Mouse (Mus musculus) stomach, embryonic 16.5 days (tissue): ENCODE measurements around the gene Morc2a. TPM values are rescaled to one million over a fixed set of nuclear protein-coding genes. Genes with fewer than 3 reads are reported as not detected.
"Not testable (repeated sequence)": the region's sequence is repeated elsewhere in the genome, so short reads cannot be mapped to it uniquely, and the experiment has no call there.

Experiments used
- ATAC-seq: fragments of 200-750 bp; cut with Nextera tagmentation; 2 replicates; pipeline ENCODE4 v1.8.0; 2017; ENCODE audit warnings: moderate number of reproducible peaks, moderate TSS enrichment; ENCODE audit not compliant: insufficient read depth, low FRiP score
- H3K27ac ChIP-seq: fragments of 300-500 bp; sonication (generic); 2 replicates; pipeline ENCODE4 v1.5.1; 2014; ENCODE audit warnings: low read length
- H3K27me3 ChIP-seq: fragments of 300-500 bp; sonication (generic); 2 replicates; pipeline ENCODE4 v1.6.1; 2014; ENCODE audit warnings: low read length, control low read depth, mixed read lengths; ENCODE audit not compliant: control insufficient read depth, insufficient read depth
- H3K36me3 ChIP-seq: fragments of 300-500 bp; sonication (generic); 2 replicates; pipeline ENCODE4 v1.6.1; 2014; ENCODE audit warnings: low read length; ENCODE audit not compliant: control insufficient read depth, insufficient read depth
- H3K4me1 ChIP-seq: fragments of 300-500 bp; sonication (generic); 2 replicates; pipeline ENCODE4 v1.6.1; 2014; ENCODE audit warnings: low read length, control low read depth, mixed read lengths; ENCODE audit not compliant: control insufficient read depth, insufficient read depth
- H3K4me2 ChIP-seq: fragments of 300-500 bp; sonication (generic); 2 replicates; pipeline ENCODE4 v1.6.1; 2014; ENCODE audit warnings: low read depth, low read length, mixed read lengths
- H3K4me3 ChIP-seq: fragments of 300-500 bp; sonication (generic); replicated peaks from 2 replicates; pipeline ENCODE4 v1.5.1; 2014; ENCODE audit warnings: mild to moderate bottlenecking, low read length
- H3K9ac ChIP-seq: fragments of 300-500 bp; sonication (generic); 2 replicates; pipeline ENCODE4 v1.6.1; 2014; ENCODE audit warnings: low read length
- H3K9me3 ChIP-seq: fragments of 300-500 bp; sonication (generic); replicated peaks from 2 replicates; pipeline ENCODE4 v1.6.1; 2016; ENCODE audit warnings: low read length, control low read depth; ENCODE audit not compliant: control insufficient read depth
- WGBS: fragments of 180-500 bp; shearing (Covaris S2); extraction: QIAGEN DNeasy Blood & Tissue Kit; methylation state at CpG from one replicate; pipeline ENCODE4 v1.1.7; 2014; 5-methylcytosine and 5-hydroxymethylcytosine counted together
- polyA plus RNA-seq: library from polyadenylated mRNA; unstranded; fragments of >200 nt; fragmentation: Nextera tagmentation; extraction: Ambion mirVana; gene quantifications from 2 replicates; pipeline ENCODE4 v1.2.1, GENCODE M21; 2015

The Morc2a gene
- polyA plus RNA-seq = 23.4 and 25.4 TPM in 2 replicates

DNA sequence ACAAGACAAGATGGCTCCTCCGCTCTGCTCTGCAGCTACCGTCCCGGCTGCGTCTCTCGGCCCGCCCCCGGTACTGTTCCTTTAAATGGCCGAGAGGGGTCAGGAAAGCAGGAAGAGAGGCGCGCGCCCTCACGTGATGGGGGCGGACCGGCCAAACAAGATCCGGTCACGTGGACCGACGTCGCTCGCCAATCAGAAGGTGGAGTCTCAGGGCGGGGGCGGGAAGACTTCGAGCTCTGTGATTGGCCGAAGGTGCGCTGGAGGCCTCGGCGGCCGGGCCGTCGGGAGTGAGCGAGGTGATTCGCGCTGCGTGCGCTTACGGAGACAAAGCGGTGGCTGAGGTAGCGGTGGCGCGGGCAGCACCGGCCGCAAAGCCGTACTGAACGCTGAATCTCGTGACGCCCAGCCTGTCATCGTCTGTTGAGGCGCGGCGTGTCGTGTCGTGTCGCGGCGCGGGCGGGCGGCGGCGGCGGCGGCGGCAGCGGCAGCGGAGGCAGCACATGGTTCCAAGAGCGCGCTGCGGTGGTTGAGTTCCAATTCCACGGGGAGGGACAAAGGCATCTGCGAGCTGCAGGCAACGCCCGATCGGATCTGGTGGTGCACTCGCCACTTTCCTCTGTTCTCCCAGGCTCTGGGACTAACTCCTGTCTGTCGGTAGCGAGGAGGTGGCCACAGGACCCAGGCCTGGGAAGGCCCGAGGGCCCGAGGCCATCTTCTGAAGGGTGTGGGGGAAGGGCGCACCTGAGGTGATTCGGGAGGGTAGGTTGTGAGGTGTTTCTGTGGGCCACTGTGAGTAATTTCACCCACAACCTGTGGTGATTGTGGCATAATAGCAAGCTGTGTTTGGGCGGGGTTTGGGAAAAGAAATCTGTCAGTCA, at the start of gene Morc2a:
Gene Morc2a (plus strand): TSS at position 228 of the 878 bp plus-strand sequence.
- H3K4me2 ChIP-seq = peak within 1 kb of the TSS; percentile 85
- no peaks in the 10 kb centered on the region for H3K27me3 ChIP-seq
- H3K27ac ChIP-seq = peak within 1 kb of the TSS; percentile 93
- peak within 1 kb of the TSS; percentile 89 for H3K4me3 ChIP-seq
- peak within 1 kb of the TSS; percentile 93 for H3K9ac ChIP-seq
- peaks cover 31% of the 10 kb centered on the region for H3K36me3 ChIP-seq
- peaks cover 9% of the 10 kb centered on the region; the same call in 1 of the 2 replicates for H3K4me1 ChIP-seq
- WGBS = under 1% methylated on average over 80 of the region's 81 CpGs
- peak; percentile 98 for ATAC-seq
- peaks cover 19% of the 10 kb centered on the region for H3K9me3 ChIP-seq

DNA sequence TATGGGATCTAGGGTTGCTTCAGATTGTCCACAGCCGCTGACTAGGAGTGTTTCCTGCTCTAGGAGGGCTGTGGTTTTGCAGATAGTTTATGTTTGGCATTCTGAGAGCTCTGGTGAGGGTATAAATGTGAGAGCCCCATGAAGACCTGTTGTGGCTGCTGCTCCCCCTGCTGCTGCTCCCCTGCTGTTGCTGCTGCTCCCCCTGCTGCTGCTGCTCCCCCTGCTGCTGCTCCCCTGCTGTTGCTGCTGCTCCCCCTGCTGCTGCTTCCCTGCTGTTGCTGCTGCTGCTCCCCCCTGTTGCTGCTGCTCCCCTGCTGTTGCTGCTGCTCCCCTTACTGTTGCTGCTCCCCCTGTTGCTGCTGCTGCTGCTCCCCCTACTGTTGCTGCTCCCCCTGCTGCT, 47.0 kb upstream of the Morc2a start:
- 36% methylated on average over 1 of the region's 1 CpGs for WGBS
- H3K9me3 ChIP-seq, H3K27ac ChIP-seq, H3K9ac ChIP-seq, H3K4me1 ChIP-seq, H3K36me3 ChIP-seq, ATAC-seq, H3K27me3 ChIP-seq, H3K4me3 ChIP-seq, H3K4me2 ChIP-seq: not testable (repeated sequence)

DNA sequence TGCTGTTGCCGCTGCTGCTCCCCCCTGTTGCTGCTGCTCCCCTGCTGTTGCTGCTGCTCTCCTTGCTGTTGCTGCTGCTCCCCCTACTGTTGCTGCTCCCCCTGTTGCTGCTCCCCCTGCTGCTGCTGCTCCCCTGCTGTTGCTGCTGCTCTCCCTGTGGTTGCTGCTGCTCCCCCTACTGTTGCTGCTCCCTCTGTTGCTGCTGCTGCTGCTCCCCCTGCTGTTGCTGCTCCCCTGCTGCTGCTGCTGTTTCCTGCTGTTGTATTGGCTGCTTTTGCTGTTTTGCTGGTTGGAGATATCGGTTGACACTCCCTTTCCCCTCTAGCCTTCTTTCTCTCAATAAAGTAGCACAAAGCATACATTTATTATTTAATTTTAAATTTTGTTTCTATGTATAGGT, 46.3 kb upstream of the Morc2a start:
- H3K36me3 ChIP-seq, H3K4me2 ChIP-seq, H3K9me3 ChIP-seq, H3K4me1 ChIP-seq, ATAC-seq, H3K27me3 ChIP-seq, H3K27ac ChIP-seq, H3K9ac ChIP-seq, H3K4me3 ChIP-seq: not testable (repeated sequence)
- 60% methylated on average over 2 of the region's 2 CpGs for WGBS

DNA sequence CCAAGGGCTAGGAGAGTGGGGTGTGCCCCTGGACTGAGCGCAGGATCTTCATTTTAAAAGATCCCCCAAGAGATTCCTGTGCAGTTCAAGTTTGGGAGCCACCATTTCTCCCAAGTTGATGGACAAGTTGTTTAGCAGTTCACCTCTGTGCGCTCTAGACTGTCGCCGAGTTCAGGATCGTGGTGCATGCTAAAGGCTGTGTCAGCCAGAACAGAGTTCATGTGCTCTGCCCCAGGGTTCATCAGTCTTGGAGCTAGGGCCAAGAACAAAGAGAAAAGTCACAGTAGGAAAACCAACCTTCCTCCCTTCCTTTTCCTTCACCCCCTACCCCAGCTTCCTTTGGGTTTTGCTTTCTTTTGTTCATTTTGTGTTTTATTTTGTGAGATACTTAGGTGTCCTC, 42.5 kb upstream of the Morc2a start:
- no peaks in the 10 kb centered on the region for H3K36me3 ChIP-seq
- no peaks in the 10 kb centered on the region for H3K4me1 ChIP-seq
- H3K9me3 ChIP-seq = no peaks in the 10 kb centered on the region
- no peak overlapping the region for H3K27ac ChIP-seq
- 73% methylated on average over 5 of the region's 5 CpGs for WGBS
- no peak overlapping the region for H3K9ac ChIP-seq
- H3K4me3 ChIP-seq = no peak overlapping the region
- no peaks in the 10 kb centered on the region for H3K27me3 ChIP-seq
- ATAC-seq = no peak
- H3K4me2 ChIP-seq = no peak overlapping the region

DNA sequence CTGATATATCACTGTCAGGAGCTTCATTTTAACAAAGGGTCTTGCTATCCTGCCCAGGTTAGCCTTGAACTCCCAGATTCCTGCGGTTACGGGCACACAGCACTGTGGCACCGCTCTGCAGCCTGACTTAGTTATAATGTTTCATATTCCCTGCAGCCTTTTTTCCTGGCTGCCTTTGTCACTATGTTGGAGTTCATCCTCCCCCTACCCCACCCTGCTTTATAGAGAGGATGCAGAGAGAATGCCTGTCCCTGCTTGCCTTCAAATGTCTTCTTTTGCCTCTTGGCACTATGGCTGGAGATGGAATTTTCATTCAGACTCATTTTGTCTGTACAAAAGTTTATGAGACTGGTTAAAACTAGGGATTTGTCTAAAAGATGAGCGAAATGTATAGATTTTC, 33.4 kb upstream of the Morc2a start:
- Histone ChIP-seq H3K9me3 (no peaks in the 10 kb centered on the region), H3K4me2 (no peak overlapping the region), H3K9ac (no peak overlapping the region), H3K27me3 (no peaks in the 10 kb centered on the region), H3K4me1 (no peaks in the 10 kb centered on the region), H3K27ac (no peak overlapping the region), H3K4me3 (no peak overlapping the region), H3K36me3 (no peaks in the 10 kb centered on the region)
- ATAC-seq = no peak
- 90% methylated on average over 4 of the region's 4 CpGs for WGBS

DNA sequence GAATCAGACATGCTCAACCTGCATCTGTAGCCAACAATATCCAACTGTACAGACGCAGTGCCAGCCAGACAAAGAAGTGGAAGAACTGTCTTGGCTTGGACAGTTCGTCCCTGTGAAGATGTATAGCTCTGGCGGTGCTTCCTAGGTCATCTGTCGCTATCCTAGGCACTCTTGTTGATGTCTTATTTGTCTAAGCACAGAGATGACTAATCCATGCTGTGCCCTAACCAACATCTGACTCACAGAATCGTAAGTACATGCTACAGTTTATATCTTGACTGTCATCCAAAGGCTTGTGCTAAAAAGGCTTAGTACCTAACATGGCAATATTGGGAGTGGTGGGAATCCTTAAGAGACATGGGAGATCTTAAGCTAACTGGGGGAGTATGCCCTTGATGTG, 26.2 kb upstream of the Morc2a start:
- Histone ChIP-seq H3K27me3 (no peaks in the 10 kb centered on the region), H3K27ac (no peak overlapping the region), H3K4me1 (no peaks in the 10 kb centered on the region), H3K4me3 (no peak overlapping the region), H3K9ac (no peak overlapping the region), H3K36me3 (no peaks in the 10 kb centered on the region), H3K4me2 (no peak overlapping the region), H3K9me3 (0 out of 2 replicates have a peak, but pooled peaks cover 11% of the 10 kb centered on the region)
- WGBS = 69% methylated on average over 5 of the region's 5 CpGs
- ATAC-seq = no peak

DNA sequence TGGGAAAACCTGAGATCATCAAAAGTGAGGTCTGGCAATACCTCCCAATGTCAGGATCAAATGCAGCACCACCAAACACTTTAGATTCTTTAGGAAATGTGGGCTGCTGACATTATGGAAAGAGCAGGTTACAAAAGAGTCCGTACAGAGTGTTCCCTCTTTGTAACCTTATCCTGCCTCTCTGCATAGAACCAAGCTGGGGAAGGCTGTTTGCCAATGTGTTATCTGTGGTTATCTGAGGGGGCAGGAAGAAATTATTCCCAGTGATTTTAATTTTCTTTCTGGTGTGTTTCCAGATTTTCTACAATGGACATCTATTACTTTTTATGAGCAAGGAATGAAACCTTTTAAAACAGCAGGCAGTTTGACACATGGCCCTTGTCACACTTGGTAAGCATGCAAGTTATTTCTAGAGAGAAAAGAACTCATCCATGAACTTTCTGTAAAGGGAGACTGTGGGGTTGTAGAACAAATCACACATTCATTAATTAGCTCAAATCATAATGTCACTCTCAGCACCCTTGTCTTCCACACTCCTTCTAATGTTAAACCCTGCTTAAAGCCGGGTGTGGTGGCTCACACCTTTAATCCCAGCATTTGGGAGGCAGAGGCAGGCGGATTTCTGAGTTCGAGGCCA, 24.5 kb upstream of the Morc2a start:
- no peak for ATAC-seq
- Histone ChIP-seq H3K4me2 (no peak overlapping the region), H3K36me3 (no peaks in the 10 kb centered on the region), H3K4me3 (no peak overlapping the region), H3K9ac (no peak overlapping the region), H3K27me3 (no peaks in the 10 kb centered on the region), H3K9me3 (0 out of 2 replicates have a peak, but pooled peaks cover 14% of the 10 kb centered on the region), H3K27ac (no peak overlapping the region), H3K4me1 (peaks cover 7% of the 10 kb centered on the region; the same call in 1 of the 2 replicates)
- 84% methylated on average over 4 of the region's 4 CpGs for WGBS

DNA sequence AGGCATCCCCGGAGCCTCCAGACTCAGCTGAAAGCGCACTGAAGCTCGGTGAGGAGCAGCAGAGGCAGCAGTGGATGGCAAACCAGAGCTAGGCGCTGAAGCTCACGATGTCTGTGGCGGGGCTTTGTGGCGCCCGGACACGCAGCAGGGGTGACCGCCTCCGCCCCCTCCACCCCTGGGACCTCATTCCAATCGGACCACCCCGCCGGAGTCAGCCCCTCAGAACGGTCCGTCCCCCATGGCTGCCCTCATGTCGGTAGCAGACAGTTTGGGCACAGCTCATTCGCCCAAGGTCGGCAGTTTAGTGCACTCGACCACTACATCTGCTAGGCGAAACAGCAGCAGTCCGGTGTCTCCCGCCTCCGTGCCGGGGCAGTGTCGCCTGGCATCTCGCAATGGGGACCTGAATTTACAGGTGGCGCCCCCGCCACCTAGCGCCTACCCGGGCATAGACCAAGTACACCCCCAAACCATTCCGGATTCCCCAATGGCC, 19.9 kb upstream of the Morc2a start:
- 2% methylated on average over 32 of the region's 32 CpGs for WGBS
- peak overlapping the region; percentile 62 for H3K9ac ChIP-seq
- ATAC-seq = no peak

DNA sequence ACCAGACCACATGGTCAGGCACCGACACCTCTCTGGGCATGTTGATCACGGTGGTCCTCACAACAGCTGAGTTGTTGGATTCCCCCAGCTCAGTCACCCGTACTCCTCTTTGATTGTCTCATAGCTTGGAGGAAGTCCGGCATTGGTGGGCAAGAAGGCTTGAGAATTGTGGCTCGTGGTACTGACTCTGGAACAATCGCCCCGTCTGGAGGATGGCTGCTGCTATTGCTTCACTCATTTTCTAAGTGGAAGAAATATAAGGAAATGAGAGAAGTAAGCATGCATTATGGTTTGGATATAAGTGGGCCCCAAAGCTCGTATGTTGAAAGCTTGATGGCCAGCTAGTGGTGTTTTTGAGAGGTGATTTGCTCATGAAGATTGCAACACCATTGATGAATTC, 15.7 kb upstream of the Morc2a start:
- H3K9ac ChIP-seq, H3K4me1 ChIP-seq, H3K27ac ChIP-seq, ATAC-seq, H3K27me3 ChIP-seq, H3K4me2 ChIP-seq, H3K4me3 ChIP-seq, H3K9me3 ChIP-seq, H3K36me3 ChIP-seq: not testable (repeated sequence)
- 78% methylated on average over 8 of the region's 8 CpGs for WGBS

More for the DNA sequence above, 19.9 kb upstream of the Morc2a start:
- H3K27me3 ChIP-seq = no peaks in the 10 kb centered on the region
- H3K4me1 ChIP-seq = peaks cover 7% of the 10 kb centered on the region; the same call in 1 of the 2 replicates
- peak overlapping the region; percentile 85 for H3K4me2 ChIP-seq
- H3K27ac ChIP-seq = no peak overlapping the region
- no peaks in the 10 kb centered on the region for H3K36me3 ChIP-seq
- H3K9me3 ChIP-seq = 0 out of 2 replicates have a peak, but pooled peaks cover 14% of the 10 kb centered on the region
- H3K4me3 ChIP-seq = peak overlapping the region; percentile 48
